Mouse (Mus musculus) hindbrain, embryonic 12.5 days (tissue): ENCODE results near the gene Zfp983. TPM values are rescaled to one million over a fixed set of nuclear protein-coding genes. Genes with fewer than 3 reads are reported as not detected.

Experiments
- ATAC-seq: fragments of 200-750 bp; cut with Nextera tagmentation; 2 replicates; pipeline ENCODE4 v1.8.0; 2017; ENCODE audit warnings: moderate TSS enrichment; ENCODE audit not compliant: low FRiP score
- H3K27ac ChIP-seq: fragments of 300-500 bp; sonication (generic); 2 replicates; pipeline ENCODE4 v1.5.1; 2016; ENCODE audit warnings: mild to moderate bottlenecking
- H3K27me3 ChIP-seq: fragments of 300-500 bp; sonication (generic); 2 replicates; pipeline ENCODE4 v1.6.1; 2016; ENCODE audit warnings: mild to moderate bottlenecking
- H3K36me3 ChIP-seq: fragments of 300-500 bp; sonication (generic); 2 replicates; pipeline ENCODE4 v1.6.1; 2016; ENCODE audit warnings: mild to moderate bottlenecking
- H3K4me1 ChIP-seq: fragments of 300-500 bp; sonication (generic); 2 replicates; pipeline ENCODE4 v1.6.1; 2016
- H3K4me2 ChIP-seq: fragments of 300-500 bp; sonication (generic); replicated peaks from 2 replicates; pipeline ENCODE4 v1.6.1; 2016; ENCODE audit warnings: mild to moderate bottlenecking
- H3K4me3 ChIP-seq: fragments of 300-500 bp; sonication (generic); 2 replicates; pipeline ENCODE4 v1.5.1; 2016; ENCODE audit warnings: mild to moderate bottlenecking
- H3K9ac ChIP-seq: fragments of 300-500 bp; sonication (generic); 2 replicates; pipeline ENCODE4 v1.6.1; 2016; ENCODE audit warnings: mild to moderate bottlenecking, moderate library complexity
- H3K9me3 ChIP-seq: fragments of 300-500 bp; sonication (generic); replicated peaks from 2 replicates; pipeline ENCODE4 v1.6.1; 2016; ENCODE audit warnings: mild to moderate bottlenecking
- WGBS: fragments of 180-500 bp; shearing (Covaris S2); methylation state at CpG from one replicate; pipeline ENCODE4 v1.1.7; 2016; 5-methylcytosine and 5-hydroxymethylcytosine counted together
- polyA plus RNA-seq: library from polyadenylated mRNA; unstranded; fragments of >200 nt; fragmentation: Nextera tagmentation; extraction: Ambion mirVana; gene quantifications from 2 replicates; pipeline ENCODE4 v1.2.1, GENCODE M21; 2016

Gene Zfp983
- polyA plus RNA-seq, 1 experiment from 2014 or later, result 9.8 TPM

DNA sequence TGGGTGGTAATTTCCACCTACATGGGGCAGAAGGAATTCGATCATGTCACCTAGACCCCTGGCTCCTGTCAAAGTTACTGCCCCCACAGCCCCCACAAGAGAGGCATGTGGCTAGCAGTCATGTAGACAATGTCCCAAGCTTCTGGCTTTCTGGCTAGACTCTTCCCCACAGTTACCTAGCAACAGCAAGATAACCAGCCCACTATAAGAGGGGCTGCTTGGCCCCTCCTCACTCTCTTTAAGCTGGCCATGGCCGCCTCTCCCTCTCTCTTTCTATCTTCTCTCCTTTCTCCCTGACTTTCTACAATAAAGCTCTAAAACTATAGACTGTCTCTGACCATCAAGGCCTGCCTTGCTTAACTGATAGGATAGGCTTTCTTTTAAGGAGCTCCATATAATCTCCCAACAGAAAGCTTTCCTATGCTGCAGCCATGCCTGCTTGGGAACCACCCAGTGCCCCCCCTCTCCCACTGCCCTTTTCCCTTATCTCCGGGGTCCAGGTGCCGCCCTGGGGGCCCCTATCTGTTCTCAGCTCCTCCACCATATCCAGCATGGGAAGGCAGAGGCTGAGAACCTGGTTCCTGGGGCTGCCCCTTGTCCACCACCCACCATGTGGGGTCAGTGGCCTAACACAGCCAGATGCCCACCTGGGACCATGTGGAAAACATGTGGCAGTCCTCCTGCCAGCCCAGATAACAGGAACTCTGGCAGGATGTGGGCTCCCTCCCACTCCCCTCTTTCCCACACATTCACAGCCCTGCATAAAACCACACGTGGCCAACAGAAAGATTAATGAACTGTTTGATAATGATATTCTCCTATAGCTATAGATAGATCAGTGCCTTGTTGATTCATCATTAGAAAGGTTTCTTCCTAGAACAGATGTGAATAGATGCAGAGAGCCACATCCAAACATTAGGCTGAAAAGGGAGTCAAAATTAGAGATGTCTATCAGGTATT, 52.1 kb downstream of the Zfp983 start:
- H3K27me3 ChIP-seq, result no peaks in the 10 kb centered on the region
- no peak overlapping the region for H3K27ac ChIP-seq
- ATAC-seq, result no peak
- H3K36me3 ChIP-seq, result no peaks in the 10 kb centered on the region
- H3K4me2 ChIP-seq, result no peak overlapping the region
- H3K9me3 ChIP-seq, result no peaks in the 10 kb centered on the region
- no peak overlapping the region for H3K4me3 ChIP-seq
- H3K9ac ChIP-seq, result no peak overlapping the region
- H3K4me1 ChIP-seq, result no peaks in the 10 kb centered on the region
- WGBS, result 50% methylated on average over 5 of the region's 5 CpGs

- Histone ChIP-seq H3K4me1 (peaks cover 2% of the 10 kb centered on the region), H3K4me2 (no peak overlapping the region), H3K9ac (no peak overlapping the region), H3K27ac (no peak overlapping the region), H3K4me3 (no peak overlapping the region), H3K27me3 (no peaks in the 10 kb centered on the region), H3K9me3 (no peaks in the 10 kb centered on the region), H3K36me3 (no peaks in the 10 kb centered on the region)
- 97% methylated on average over 1 of the region's 1 CpGs for WGBS
- ATAC-seq, result no peak
These were observed 53.0 kb downstream of the Zfp983 start for GRCm38 (mm10) chr17:21703414-21703813.

DNA sequence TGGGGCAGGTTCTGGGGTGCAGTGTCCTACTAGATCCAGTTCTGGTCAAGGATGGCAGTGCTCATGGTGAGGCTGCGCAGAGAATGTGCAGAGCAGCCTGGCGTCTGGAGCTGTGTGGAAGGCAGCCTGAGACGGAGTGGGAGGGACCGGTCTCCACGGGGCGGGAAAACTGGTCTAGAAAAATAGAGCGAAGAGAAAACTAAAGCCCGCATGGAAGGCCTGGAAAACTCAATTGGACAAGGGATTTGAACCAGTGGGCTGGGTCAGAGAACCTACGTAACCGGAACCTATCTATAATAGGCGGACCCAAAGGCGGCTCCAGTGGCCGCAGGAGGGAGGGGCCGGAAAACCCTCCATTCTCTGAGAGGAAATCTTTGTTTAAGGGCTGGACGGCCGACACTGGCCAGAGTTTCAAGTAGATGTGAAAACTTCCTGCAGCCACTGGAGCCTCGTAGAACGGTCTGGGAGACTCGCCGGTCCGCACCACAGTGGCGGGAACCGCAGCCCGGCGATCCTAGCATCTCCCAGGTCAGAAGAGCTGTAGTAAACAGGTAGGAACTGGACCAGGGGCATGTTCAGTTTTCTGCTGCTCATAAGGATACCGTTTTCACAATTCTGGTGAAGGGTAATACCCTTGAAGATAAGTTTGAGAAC, 57.0 kb downstream of the Zfp983 start, which contains the start of gene Zfp760:
Gene Zfp760 (plus strand): TSS at position 399 of the 654 bp plus-strand sequence.
- Histone ChIP-seq H3K9ac (peak within 1 kb of the TSS; percentile 81), H3K27ac (peak within 1 kb of the TSS; percentile 88), H3K9me3 (no peaks in the 10 kb centered on the region), H3K4me3 (peak within 1 kb of the TSS; percentile 67), H3K4me2 (peak within 1 kb of the TSS; percentile 59), H3K27me3 (no peaks in the 10 kb centered on the region), H3K36me3 (peaks cover 10% of the 10 kb centered on the region), H3K4me1 (peaks cover 9% of the 10 kb centered on the region)
- WGBS, result 4% methylated on average over 26 of the region's 26 CpGs
- ATAC-seq, result peak; percentile 97

DNA sequence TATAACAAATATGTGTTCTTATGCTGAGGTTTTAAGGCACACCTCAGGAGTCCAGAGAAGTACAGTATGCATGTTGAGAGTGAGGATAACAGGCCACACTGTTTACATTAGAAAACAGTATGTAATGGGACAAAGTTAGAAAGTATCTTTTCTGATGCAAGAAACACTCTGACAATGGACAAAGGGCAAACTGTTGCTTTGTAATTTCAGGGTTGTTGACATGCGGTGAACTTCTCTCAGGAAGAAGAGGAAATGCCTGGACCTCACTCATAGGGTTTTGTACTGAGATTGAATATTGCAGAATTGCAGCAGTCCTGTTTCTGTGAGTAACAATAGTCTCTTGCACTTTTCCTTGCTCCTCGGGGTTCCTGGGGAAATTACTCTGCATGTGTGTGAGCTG, 58.0 kb downstream of the Zfp983 start:
- Histone ChIP-seq H3K27ac (no peak overlapping the region), H3K36me3 (peaks cover 13% of the 10 kb centered on the region), H3K4me1 (peaks cover 9% of the 10 kb centered on the region), H3K4me3 (peak overlapping the region; percentile 67), H3K4me2 (peak overlapping the region; percentile 59), H3K9ac (peak overlapping the region; percentile 47), H3K27me3 (no peaks in the 10 kb centered on the region), H3K9me3 (no peaks in the 10 kb centered on the region)
- no peak for ATAC-seq
- 40% methylated on average over 2 of the region's 2 CpGs for WGBS

Other genes with a start within 250 kb of the Zfp983 start
- gene Zfp54, start 227.4 kb upstream of the Zfp983 start, polyA plus RNA-seq, result 3.3 and 3.8 TPM in 2 replicates
- gene Zfp51, start 200.2 kb upstream of the Zfp983 start, polyA plus RNA-seq, result 14.0 and 14.4 TPM in 2 replicates
- gene Zfp53, start 161.6 kb upstream of the Zfp983 start, polyA plus RNA-seq, result 8.5 and 11.3 TPM in 2 replicates
- 2.7 and 3.3 TPM in 2 replicates for gene Zfp52, start 115.1 kb upstream of the Zfp983 start, polyA plus RNA-seq
- 15.7 and 17.1 TPM in 2 replicates for gene Zfp948, start 83.6 kb upstream of the Zfp983 start, polyA plus RNA-seq
- 16.7 and 18.5 TPM in 2 replicates for gene Gm10226, start 41.2 kb downstream of the Zfp983 start, polyA plus RNA-seq
- gene Zfp760, start 57.1 kb downstream of the Zfp983 start, polyA plus RNA-seq, result 19.0 and 22.1 TPM in 2 replicates
- gene Zfp229, start 80.2 kb downstream of the Zfp983 start, polyA plus RNA-seq, result 10.9 and 11.8 TPM in 2 replicates
- gene Zfp820, start 195.1 kb downstream of the Zfp983 start, polyA plus RNA-seq, result 4.4 and 5.1 TPM in 2 replicates